Mouse (Mus musculus) cerebellum, postnatal 14 days (tissue): ENCODE results near the gene Tmem30c.
"Not testable (repeated sequence)": the region's sequence is repeated elsewhere in the genome, so short reads cannot be mapped to it uniquely, and the experiment has no call there.

ENCODE experiments used
- DNase-seq, 2 experiments: peaks; one replicate each; pipeline ENCODE4 v3.0.0; 2021; ENCODE audit warnings: mixed read lengths in 2 of 2

The Tmem30c gene

DNA sequence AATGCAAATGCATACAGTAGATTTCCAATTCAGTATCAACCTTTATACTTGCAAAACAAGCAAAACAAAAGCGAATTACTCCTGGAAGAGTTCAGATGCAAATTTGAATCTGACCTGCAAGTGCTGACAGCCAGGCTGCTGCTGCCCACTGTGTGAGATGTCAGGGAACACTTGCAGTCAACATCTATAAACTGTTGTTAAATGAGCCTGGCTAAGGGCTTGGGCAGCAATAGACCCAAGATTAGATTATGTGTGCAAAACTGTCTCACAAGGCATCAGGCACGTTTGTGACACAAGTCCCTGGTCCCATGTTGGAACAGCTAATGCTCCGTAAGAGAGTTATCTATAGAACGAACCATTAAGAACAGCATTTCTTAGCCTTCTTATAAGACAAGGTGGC lies 369 bp downstream of the Tmem30c start:
- no peak for DNase-seq

- no peak for DNase-seq
Measured at GRCm38 (mm10) chr16:57291696-57292095, 969 bp downstream of the Tmem30c start.

DNA sequence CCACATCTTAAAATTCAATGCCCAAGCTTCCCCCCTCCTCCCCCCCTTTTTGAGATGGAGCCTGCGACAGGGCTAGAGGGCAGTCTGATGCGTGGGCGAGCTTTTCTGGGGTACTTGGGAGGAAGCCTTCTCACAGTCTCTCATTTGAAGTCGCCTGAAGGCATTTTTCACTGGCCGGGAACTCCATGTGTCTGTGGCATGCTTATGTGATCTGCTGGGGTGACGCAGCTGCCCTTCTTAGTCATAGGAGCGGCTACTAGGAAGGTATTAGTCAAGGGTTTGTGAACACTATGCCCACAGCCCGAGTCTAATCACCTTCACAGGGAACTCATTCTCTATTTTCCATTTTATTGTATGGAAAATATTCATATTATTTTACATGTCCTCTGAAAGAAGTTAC lies 11.2 kb downstream of the Tmem30c start:
- DNase-seq: no peak

- DNase-seq: peak; percentile 54 to 62
Measured at GRCm38 (mm10) chr16:57280221-57281217, 12.1 kb downstream of the Tmem30c start.

DNA sequence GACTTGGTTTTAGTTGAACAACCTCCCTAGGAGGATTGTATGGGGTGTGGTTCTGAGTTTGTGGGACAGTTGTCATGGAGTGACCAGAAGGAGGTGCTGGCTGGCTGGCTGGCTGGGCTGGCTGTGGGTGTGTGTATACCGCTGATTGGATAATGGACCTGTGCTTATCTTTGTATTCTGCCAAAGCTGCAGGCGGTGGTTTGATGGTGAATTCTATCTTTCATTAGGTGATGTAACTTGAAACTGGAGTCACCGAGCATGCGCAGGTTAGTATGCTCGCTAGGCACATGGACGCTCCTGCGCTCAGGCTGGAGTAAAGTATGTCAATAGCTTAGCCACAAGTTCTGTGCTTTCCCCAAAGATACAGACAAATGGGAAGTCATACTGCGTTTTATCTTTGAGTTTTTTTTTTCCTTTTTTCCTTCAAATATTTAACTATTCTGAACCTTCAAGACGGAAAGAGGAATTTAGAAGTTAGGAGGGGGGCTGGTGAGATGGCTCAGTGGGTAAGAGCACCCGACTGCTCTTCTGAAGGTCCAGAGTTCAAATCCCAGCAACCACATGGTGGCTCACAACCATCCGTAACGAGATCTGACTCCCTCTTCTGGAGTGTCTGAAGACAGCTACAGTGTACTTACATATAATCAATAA lies 13.6 kb downstream of the Tmem30c start:
- no peak for DNase-seq

DNA sequence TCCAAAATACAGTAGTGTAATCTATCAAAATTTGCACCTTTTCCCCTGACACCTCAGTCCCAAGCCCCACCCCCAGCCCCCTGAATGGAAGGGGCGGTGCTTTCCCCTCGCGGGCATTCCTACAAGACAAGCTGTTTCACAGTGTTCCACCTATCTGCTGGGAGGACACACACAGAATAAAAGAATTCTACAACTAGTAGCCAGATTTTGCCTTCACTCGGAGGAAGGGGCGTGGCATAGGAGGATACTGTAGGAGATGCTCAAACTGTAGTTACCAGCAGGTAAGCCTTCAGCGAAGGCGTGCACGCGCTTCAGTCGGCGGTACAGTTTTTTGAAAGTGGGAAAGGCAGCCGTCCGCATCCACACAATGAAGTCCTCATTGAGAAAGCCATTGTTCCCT lies 22.9 kb downstream of the Tmem30c start:
- no peak for DNase-seq

DNA sequence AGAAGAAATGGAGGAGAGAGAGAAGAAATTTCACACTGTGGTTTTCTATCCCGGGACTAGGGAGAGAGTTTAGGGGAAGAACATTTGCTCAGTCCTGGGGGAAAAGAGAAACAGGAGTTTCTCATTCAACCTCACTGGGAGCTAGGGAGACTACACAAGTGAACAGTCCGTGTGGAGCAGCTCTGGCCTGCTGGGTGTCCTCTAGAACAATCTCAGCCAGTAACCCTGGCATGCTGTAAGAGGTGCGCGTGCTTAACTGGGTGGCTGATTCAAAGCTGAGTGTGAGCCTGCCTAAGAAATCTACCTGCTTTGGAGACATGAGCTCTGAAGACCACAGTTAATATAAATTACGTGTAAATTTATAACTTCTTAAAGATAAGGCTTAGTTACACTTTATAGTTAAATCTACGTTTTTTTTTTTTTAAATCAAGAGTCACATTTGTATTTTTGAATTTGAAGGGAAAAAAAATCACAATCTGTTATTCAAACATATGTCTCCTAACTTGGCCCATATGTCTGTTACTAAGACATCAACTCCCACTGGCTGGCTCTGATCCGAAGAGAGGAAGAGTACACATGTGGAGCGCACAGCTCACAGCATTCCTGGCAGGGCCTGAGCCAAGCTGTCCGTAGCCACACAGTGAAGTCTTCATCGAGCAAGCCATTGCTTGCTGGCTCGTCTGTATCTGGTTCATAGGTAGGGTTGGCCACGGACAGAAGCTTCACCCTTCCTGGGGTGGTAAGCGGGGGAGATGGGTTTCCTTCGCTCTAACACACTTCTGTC lies 24.4 kb downstream of the Tmem30c start:
- DNase-seq: peak; percentile 8 to 37

GRCm38 (mm10) chr16:57267068-57267467 lies 25.6 kb downstream of the Tmem30c start:
- DNase-seq: no peak

GRCm38 (mm10) chr16:57260152-57260551 lies 32.5 kb downstream of the Tmem30c start:
- DNase-seq: no peak

DNA sequence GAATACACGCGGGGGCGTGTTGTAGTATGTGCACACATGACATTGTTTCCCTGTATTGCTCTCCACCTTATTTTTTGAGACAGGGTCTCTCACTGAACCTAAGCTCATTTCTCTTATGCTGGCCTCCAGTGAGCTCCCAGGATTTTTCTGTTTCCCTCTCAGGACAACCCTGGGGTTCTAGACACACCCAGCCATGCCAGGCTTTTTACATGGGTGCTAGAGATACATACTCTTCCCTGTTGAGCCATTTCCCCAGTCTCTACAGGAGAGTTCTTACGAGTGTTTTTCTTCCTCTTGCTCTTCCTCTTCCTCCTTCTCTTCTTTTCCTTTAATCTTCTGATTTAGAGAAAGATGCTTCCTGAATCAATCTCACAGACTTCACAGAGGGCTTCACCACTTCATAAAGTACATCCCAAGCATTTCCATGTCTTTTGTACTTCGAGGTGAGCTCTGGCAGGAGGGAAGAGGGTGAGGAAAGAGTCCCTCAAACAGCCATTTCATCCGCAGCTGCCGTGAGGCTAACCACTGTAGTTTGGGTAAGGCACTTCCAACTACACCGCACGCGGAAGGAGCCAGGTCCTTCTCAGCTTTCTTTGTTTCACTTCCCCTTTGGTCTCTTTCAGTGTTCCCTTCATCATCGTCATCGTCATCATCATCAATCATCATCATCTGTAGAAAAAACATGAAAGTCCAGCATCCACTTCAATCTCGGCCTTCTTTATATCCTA lies 33.1 kb downstream of the Tmem30c start:
- DNase-seq: no peak

DNA sequence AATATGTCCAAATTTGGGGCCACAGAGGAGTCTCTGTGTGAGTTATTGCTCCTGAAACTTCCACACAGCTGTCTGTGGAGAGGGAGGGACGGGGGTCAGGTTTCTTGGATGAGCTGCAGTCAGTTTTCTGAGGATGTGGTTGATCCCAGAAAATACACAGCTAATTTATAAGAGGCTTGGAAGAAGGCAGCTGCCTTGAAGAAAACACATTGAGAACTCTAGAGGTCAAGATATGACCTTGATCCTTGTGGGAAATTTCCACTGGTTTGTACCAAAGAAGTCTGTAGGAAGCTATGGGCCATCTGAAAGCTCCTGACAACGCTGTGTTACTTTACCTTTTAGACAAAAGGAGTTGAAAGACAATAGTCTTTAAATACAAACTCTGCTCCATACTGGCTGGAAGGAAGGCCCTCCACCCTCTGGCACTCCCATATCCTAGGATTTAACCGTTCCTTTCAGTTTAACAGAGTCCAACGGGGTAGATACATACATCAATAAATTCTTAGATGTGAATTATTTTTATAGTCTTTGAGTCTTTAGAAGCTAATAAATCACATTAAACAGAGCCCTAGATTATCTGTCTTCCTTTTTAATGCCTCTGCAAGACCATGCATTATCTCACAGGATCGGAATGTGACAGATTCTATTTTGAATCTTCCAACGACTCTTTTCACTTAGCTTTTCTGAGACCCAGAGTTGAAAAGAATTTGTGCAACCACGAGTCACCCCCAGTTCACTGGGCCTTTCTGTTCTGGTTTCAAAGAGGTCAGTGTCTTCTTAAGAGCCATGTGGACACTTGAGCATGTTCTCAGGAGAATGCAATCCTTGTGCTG lies 40.9 kb downstream of the Tmem30c start:
- no peak for DNase-seq

DNA sequence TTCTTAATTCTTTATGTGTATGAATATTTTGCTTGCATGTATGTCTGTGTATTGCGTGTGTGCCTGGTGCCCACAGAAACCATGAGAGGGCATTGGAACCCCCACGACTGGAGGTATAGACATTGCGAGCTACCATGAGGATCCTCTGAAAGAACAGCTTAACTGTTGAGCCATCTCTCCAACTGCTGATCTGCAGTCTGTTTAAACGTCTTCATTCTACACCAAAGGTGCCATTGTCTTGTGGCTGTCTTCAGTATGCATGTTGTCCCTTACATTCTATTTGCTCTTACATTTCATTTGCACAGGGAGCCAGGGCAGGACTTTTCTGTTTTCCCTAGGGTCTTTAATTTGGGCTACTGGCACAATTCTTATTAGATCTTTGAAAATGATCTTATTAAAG lies 41.7 kb downstream of the Tmem30c start:
- no peak for DNase-seq

GRCm38 (mm10) chr16:57247464-57247863 lies 45.2 kb downstream of the Tmem30c start:
- no peak for DNase-seq

DNA sequence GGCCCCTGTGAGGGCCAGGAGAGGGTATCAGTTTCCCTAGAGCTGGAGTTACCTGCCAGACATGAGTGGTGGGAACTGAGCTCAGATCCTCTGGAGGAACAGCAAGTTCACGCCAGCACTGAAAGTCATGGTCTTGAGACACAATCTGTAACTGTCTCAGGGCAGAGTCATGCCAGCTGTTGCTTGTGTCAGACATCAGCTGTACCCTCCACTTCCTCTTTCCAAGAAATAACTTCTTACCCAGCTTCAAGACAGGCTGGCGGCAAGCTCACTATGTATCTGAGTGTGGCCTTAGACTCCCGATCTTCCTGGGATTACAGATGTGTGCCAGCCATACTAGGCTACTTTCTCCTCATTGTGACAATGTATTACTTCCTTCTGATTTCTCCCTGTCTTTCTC lies 46.1 kb downstream of the Tmem30c start:
- no peak for DNase-seq

GRCm38 (mm10) chr16:57243858-57244248 lies 48.8 kb downstream of the Tmem30c start:
- peak; percentile 85 to 92 for DNase-seq

DNA sequence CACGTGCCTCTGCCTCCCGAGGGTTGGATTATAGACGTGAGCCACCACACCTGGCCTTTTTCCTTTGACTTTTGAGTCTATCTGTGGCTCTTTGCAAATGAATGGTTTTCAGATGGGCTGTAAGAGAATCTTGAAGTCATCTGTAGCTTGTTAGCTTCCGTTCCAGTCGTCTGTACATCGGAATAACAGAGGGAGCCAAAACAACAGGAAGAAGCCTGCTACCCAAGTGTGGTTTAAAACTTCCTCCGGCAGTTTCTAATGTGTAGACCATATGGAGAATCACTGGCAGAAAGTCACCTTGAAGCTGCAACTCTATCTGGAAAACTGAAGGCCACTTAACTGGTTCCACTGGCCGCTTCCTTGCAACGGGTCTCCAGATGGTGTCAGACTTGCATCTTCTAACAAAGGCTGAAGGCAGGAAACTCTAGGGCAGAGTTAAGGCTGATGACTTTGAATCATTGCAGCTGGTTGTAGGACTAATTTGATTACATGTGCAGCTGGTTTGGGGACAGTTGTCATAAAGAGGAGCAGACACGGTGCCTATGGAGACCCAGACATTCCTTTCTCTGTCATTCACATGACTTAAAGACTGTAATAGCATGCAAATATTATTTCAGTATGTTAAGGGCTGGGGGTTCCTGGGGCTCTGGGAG lies 49.3 kb downstream of the Tmem30c start:
- DNase-seq: no peak

DNA sequence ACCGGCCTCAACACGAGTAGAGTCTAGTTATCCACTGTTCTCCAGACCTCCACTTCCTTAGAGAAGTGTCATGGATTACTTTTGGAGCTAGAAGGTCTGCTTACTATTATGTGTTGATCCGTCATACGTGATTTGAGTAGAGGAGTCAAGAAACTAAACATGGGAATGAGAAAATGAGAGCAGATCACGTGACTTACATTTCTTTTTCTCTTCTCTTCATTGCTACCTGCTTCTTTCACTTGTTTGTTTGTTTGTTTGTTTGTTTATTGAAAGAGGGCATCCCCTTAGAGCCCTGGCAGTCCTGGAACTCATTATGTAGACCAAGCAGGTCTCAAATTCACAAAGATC lies 49.8 kb downstream of the Tmem30c start:
- DNase-seq: no peak

GRCm38 (mm10) chr16:57235871-57236510 lies 56.7 kb downstream of the Tmem30c start:
- DNase-seq: no peak

DNA sequence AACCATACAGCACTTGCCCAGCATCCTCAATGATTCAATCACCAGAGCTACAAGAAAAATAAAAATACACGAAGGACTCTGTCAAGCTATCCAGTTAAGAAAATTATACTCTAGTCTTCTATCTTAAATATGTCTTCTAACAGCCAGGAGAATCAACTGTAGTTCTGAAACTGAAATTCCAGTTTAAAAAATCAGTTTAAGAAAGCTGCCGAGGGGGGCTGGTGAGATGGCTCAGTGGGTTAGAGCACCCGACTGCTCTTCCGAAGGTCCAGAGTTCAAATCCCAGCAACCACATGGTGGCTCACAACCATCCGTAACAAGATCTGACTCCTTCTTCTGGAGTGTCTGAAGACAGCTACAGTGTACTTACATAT lies 60.7 kb downstream of the Tmem30c start:
- not testable (repeated sequence) for DNase-seq

DNA sequence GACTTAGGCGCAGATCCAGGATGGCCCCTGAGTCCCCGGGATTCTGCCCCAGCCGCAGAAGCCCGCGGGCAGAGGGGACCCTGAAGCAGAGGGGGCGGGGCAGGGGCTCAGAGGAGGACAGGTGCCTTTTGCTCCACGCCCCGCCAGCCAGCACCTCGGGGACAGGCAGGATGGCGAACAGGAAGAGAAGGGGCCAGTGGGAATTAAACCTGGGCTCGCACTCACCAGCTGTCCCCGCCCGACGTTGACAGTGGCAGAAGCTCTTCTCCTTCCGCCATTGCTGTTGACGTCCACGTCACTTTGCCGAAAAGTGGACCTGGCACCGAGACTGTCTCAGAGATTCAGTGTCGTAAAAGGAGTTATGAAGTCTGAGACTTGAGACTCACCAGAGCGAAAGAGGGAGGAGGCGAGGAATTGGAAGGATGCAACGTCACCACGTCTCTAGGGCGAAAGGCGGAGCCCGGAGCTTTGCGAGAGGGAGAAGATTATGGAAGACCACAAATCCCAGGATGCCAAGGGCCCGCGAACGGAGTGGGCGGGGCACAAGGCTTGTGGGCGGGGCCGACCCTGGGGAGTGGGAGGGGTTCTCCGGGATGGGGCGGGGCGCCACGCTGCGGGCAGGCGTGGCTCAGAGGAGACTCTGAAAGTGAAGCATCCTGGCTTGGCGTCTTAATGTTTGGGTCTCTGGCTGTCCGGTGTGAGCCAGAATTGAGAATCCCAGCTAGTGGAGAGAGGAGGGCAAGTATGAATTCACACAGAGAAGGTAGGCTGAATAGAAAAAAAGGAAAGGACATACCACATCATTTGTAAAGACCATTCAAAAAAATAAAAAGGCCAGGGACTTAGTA lies 61.4 kb downstream of the Tmem30c start, which contains the start of gene Tbc1d23:
Gene Tbc1d23, minus strand, starts transcription at position 416 of the 848 bp plus-strand sequence.
- peak; percentile 98 for DNase-seq
